Mouse (Mus musculus): ENCODE measurements around the gene Rufy1.
"Not testable (repeated sequence)": the region's sequence is repeated elsewhere in the genome, so short reads cannot be mapped to it uniquely, and the experiment has no call there.

Gene Rufy1

DNA sequence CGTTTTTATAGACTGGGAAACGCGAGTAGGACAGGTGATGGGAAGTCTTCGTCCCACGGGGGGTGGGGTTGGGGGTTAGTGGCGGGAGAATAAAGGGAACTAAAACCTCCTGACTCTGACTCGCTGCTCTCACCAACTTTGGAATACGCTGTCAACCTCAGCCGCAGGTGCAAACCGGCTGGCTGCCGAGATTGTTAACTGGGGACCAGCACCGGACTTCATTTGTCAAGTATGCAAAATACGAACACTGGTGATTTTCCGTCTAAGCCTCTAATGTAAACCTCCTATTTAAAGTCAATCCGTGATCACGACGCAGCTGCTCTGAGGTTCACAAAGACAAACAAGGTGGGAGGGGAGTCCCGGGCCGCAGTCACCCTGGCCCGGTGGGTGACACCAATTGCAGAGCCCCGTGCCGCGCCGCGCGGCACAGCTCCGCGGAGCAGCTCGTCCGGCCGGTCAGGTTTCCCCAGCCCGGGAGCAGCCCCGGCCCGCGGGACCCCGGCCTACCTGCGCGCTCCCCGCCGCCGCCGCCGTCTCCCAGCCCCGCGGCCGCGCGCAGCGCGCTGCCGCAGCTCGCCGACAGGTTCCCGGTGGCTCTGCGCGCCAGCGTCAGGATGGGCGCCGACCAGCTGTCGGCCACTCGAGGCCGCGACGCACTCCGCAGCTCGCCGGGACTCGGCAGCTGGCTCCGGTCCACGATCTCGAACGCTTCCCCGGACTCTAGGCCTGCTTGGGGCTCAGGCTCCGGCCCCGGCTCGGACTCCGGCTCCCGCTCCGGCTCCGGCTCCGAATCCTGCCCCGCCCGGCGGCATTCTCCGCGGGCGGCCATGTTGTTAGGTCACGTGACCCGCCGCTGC is at the start of gene Rufy1:
TSS of gene Rufy1 (minus strand) at position 849 of the 857 bp plus-strand sequence.
- DNase-seq (ENCODE audit: low spot score in 2 of 2), result peak; percentile 54 to 69

- DNase-seq (ENCODE audit: low spot score in 2 of 2), result no peak
Measured at GRCm38 (mm10) chr11:50478072-50478471, 47.1 kb upstream of the Rufy1 start.

DNA sequence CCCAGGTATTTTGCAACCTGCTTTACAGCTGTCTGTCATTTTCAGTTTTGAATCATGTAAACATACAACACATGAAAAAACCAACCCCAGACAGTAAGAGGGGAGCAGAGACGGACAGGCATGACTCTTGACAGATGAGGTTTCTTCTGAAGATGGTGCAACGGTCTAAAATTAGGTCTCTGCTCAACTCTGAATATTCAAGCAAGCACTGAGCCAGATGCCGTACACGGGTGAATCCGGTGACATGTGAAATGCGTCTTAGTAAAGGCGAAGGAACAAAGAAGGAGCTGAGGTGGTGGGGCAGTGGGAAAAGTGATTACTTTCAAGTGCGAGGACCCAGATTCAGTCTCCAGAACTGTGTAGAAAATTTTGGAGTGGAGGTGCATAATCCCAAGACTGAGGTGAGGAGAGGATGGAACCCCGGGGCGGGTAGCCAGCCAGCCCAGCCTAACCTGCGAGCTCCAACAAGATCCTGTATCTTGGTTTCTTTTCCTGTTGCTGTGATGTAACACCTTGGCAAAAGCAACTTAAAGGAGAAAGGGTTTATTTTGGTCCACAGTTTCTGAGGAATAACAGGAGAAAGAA is 46.7 kb upstream of the Rufy1 start:
- no peak for DNase-seq (ENCODE audit: low spot score in 2 of 2)

DNA sequence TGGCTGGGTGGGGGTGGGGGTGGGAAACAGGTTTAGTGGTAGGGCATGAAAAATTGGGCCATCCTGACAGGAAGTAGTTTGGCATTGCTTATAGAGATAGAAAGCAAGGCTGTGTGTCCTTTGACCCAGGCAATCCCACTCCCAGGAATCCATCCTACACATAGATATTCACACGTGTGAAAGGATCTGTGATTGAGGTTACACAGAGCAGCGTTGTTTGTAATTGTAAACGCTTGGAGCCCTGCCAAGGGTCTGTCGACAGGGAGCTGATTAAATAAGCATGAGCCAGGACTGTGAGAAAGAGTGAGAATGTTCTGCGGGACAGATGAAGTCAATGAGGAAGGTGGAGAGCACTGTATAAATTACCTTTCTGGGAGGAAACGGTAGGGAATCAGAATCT is 46.0 kb upstream of the Rufy1 start:
- DNase-seq (ENCODE audit: low spot score in 2 of 2), result no peak

DNA sequence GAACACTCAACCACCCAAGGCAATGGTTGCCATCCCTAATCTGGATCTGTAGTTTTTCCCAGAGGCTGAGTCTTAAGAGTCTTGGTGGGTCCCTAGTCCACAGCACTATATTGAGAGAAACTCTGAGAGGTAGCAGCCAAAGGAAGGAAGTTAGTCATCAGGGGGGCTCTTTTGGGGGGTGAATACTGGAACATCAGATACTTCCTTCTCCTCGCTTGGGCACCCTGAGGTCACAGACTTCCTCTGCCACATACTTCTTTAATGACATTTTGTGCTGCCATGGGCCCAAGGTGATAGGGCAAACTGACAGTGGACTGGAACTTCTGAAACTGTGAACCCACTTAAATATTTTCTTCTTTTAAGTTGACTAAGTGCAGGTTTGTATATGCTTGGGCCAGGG is 43.0 kb upstream of the Rufy1 start:
- no peak for DNase-seq (ENCODE audit: low spot score in 2 of 2)

GRCm38 (mm10) chr11:50472161-50472939 is 41.4 kb upstream of the Rufy1 start:
- DNase-seq (ENCODE audit: low spot score in 2 of 2), result no peak

- no peak for DNase-seq (ENCODE audit: low spot score in 2 of 2)
Measured at GRCm38 (mm10) chr11:50461481-50461880, 30.6 kb upstream of the Rufy1 start.

GRCm38 (mm10) chr11:50459250-50459649 is 28.3 kb upstream of the Rufy1 start:
- DNase-seq (ENCODE audit: low spot score in 2 of 2), result no peak

DNA sequence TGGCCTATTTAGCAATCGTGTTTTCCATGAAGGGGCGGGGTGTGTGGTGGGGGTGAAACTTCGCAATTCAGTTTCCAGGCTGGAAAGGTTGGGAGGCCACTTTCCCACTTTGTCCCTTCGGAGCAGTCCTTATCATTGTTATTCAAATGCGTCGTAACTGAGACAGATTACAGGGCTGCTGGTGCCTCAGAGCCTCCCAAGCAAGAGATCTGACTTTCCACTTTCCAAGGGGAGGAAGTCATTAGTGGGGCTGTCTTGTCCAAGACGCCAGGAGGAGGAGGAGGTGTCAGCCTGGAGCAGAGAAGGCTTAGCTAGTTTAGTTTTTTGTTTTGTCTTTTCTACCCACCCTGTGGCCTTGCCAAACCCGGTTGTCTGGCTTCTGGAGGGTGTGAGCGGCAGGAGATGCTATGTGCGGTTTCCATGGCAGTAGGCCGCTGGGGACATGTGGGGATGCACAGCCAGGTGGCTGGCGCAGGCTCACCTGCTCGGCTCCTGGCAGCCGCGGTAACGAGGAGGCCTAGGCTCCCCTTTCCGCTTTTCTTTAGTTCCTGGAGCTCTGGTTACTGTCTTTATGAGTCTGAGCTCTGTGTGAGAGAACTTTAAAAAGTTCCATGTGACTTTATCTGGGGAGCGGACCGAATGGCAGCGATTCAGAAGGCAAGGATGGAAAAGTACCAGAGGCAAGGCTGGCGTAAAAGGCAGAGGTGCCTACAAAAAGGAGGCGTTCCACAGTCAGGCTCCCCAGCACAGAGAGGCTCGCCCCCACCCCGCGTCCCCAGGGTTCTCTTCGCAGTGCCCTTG is 26.4 kb upstream of the Rufy1 start:
- peak in 1 of 2 experiments; percentile 22 for DNase-seq (ENCODE audit: low spot score in 2 of 2)

- no peak for DNase-seq (ENCODE audit: low spot score in 2 of 2)
Measured at GRCm38 (mm10) chr11:50456455-50456854, 25.5 kb upstream of the Rufy1 start.

GRCm38 (mm10) chr11:50454934-50455333 is 24.0 kb upstream of the Rufy1 start:
- no peak for DNase-seq (ENCODE audit: low spot score in 2 of 2)

- DNase-seq (ENCODE audit: low spot score in 2 of 2), result no peak
Measured at GRCm38 (mm10) chr11:50450236-50450635, 19.3 kb upstream of the Rufy1 start.

DNA sequence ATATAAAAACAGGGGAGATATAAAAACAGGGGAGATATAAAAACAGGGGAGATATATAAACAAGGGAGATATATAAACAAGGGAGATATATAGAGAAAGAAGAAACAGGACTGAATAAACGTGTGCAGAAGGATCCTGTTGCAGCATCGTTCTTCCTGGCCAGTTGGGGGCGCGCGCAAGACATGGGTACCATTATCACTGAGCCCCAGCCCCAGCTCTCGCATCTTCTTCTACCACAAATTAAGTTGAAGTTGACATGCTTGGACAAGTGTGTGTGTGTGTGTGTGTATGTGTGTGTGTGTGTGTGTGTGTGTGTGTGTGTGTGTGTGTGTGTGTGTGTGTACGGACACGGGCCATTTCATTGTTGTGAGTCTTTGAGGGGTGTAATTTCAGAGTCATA is 17.2 kb upstream of the Rufy1 start:
- not testable (repeated sequence) for DNase-seq (ENCODE audit: low spot score in 2 of 2)

DNA sequence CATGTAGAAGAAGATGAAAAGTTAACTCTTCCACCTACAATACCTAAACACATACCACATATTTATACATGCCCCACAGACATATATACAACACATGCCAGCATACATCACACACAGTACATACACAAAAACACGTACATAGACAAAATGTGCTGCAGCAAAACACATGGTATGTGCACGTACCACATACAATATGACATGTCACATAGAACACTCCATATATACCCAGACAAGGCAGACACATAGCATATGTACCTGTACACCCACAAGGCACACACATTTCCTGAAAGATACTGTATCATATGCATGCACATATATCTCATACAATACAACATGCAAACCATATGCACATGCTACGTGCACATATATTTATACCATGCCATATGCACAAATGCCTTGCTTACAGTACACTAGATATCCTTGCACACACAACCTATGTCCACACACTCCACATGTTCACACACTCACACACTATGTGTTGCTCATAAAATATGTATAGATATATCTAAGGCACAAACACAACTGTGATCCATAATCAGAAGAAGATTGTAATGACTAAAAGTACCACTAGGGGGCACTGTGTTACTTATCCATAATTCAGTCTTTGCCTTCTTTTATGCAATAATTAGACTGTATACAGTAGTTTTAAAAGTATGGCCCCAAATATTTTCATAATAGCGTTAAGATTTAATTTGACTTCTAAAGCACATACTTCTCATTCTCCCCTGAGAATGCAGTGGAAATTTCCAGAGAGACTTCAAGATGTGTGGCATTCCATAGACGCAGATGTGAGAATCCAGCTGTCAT is 12.5 kb upstream of the Rufy1 start:
- DNase-seq (ENCODE audit: low spot score in 2 of 2), result no peak

DNA sequence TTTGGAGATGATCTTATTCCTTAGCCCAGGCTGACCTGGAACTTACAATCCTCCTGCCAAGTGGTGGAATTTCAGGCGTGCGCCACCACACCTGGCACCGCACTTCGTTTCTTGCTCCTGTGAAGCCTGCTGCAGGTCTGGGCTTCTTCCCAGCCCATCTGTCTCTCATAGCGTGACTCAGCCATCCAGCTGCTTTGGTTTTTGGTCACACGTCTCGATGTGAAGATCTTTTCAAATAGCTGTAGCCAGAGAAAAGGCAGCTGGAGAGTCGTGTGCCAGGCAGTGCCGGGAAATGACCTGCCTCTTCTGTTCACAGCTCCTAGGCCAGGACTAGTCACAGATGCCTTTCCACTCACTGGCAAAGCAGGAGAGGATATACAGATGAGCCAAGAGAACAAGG is 10.7 kb upstream of the Rufy1 start:
- DNase-seq (ENCODE audit: low spot score in 2 of 2), result peak; percentile 71 to 77

DNA sequence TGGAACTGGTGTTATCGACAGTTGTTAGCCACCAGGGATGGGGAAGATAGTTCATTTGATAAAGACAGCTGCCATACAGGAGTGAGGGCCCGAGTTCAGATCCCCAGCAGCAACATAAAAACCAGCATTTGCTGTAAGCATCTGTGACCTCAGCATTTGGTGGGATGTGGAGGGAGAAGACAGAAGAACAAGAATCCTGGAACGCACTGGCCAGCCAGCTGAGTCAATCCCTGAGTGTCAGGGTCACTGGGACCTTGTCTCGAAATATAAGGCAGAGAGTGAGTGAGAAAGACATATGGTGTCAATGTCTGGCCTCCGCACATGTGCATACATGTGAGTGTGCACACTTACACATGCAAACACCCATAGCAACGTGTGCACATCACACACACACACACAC is 9.8 kb upstream of the Rufy1 start:
- no peak for DNase-seq (ENCODE audit: low spot score in 2 of 2)

GRCm38 (mm10) chr11:50439857-50440256 is 8.9 kb upstream of the Rufy1 start:
- peak in 1 of 2 experiments; percentile 19 for DNase-seq (ENCODE audit: low spot score in 2 of 2)

GRCm38 (mm10) chr11:50432896-50433295 is 2.0 kb upstream of the Rufy1 start:
- DNase-seq (ENCODE audit: low spot score in 2 of 2), result no peak

GRCm38 (mm10) chr11:50432069-50432440 is 1.1 kb upstream of the Rufy1 start:
- no peak for DNase-seq (ENCODE audit: low spot score in 2 of 2)

GRCm38 (mm10) chr11:50431134-50432068 is 476 bp upstream of the Rufy1 start:
- no peak for DNase-seq (ENCODE audit: low spot score in 2 of 2)
